Comparison of ENCODE assay signal across 26 mouse cellular contexts in genomic region chr10:105569573-105569972, GRCm38 (mm10).
"Had no signal": no experiment of that assay in that cellular context is flagged by ENCODE, and none has a peak within 500 bp of the region (broad histone marks: within the 10 kb centered on the region; RNA-seq: fewer than 3 reads in every experiment).

No protein-coding gene starts in this region.

- ATAC-seq: intestine, embryonic 16.5 days had no signal

- DNase-seq: gastrocnemius, postnatal 14 days; gastrocnemius, postnatal 36 days; heart, adult 11 months; heart, adult 2 months; heart, postnatal 14 days; heart, postnatal 36 days; kidney, adult 11 months; kidney, adult 2 months; kidney, adult 9 months; kidney, postnatal 14 days; kidney, postnatal 36 days; layer of hippocampus, adult 9-11 months; layer of hippocampus, postnatal 36 days; left cerebral cortex, postnatal 4 days; liver, embryonic 13.5 days; lung, adult 18-20 months had no signal

- H3K9ac ChIP-seq: heart, embryonic 13.5 days; heart, embryonic 15.5 days; hindbrain, embryonic 15.5 days; kidney, embryonic 15.5 days; limb, embryonic 12.5 days; limb, embryonic 15.5 days; liver, embryonic 13.5 days had no signal

- H3K36me3 ChIP-seq: heart, embryonic 13.5 days; heart, embryonic 15.5 days; hindbrain, embryonic 15.5 days; limb, embryonic 15.5 days; liver, embryonic 13.5 days had no signal

- H3K27ac ChIP-seq: heart, adult 2 months; heart, embryonic 13.5 days; heart, embryonic 15.5 days; hindbrain, embryonic 15.5 days; kidney, embryonic 15.5 days; kidney, postnatal 0 days; limb, embryonic 12.5 days; limb, embryonic 15.5 days; liver, embryonic 13.5 days had no signal

- H3K27me3 ChIP-seq: heart, embryonic 13.5 days; heart, embryonic 15.5 days; hindbrain, embryonic 15.5 days; kidney, embryonic 15.5 days; limb, embryonic 12.5 days; limb, embryonic 15.5 days had no signal

- H3K9me3 ChIP-seq: heart, embryonic 13.5 days; heart, embryonic 15.5 days; hindbrain, embryonic 15.5 days; kidney, embryonic 15.5 days; limb, embryonic 12.5 days; limb, embryonic 15.5 days; liver, embryonic 13.5 days had no signal

- H3K4me3 ChIP-seq: heart, adult 2 months; heart, embryonic 13.5 days; heart, embryonic 15.5 days; hindbrain, embryonic 15.5 days; kidney, embryonic 15.5 days; limb, embryonic 12.5 days; limb, embryonic 15.5 days; liver, embryonic 13.5 days had no signal

- H3K4me2 ChIP-seq: heart, embryonic 11.5 days; heart, embryonic 13.5 days; heart, embryonic 15.5 days; kidney, embryonic 15.5 days; limb, embryonic 15.5 days; liver, embryonic 11.5 days; liver, embryonic 13.5 days had no signal
